Mouse (Mus musculus) heart, postnatal 0 days (tissue): ENCODE results near the gene Baiap2.

Source experiments
- CTCF ChIP-seq: IDR thresholded peaks from 2 replicates; pipeline ENCODE4 v1.5.1; 2016; ENCODE audit warnings: antibody characterized with exemption, control low read depth, low read depth
- EP300 ChIP-seq: IDR thresholded peaks from 2 replicates; pipeline ENCODE4 v1.6.1; 2016; ENCODE audit warnings: antibody characterized with exemption, low read depth

- no peak for TF ChIP-seq CTCF
- TF ChIP-seq EP300, result no peak
Measured at GRCm38 (mm10) chr11:120045341-120045740, 102.8 kb downstream of the Baiap2 start.
